8 mouse cellular contexts compared by ENCODE assay signal in genomic region chr7:130865613-130866591, GRCm38 (mm10). TPM values are rescaled to one million over a fixed set of nuclear protein-coding genes. Genes with fewer than 3 reads are reported as not detected.
A peak's percentile ranks its signal among the peaks of the same experiment; 100 is the strongest.
DNase-seq lines count a peak whose midpoint lies in the region; ATAC-seq and TF ChIP-seq lines count a peak whose summit lies in the region.

Gene Plekha1 (plus strand): TSS chr7:130865756.

- ATAC-seq in hindbrain, postnatal 0 days, result peak; percentile 99

- H3K9ac ChIP-seq in hindbrain, postnatal 0 days (replicated peaks; ENCODE audit: low read length), result peak within 1 kb of the TSS; percentile 92

- peak within 1 kb of the TSS; percentile 77 for H3K4me3 ChIP-seq in hindbrain, postnatal 0 days (ENCODE audit: low read length)

- H3K36me3 ChIP-seq in hindbrain, postnatal 0 days (ENCODE audit: insufficient read depth, low read length), result no peaks in the 10 kb centered on the region

- no peaks in the 10 kb centered on the region for H3K27me3 ChIP-seq in hindbrain, postnatal 0 days (ENCODE audit: insufficient read depth, low read length)

- under 1% methylated on average over 108 of the region's 114 CpGs for WGBS in hindbrain, postnatal 0 days

- H3K27ac ChIP-seq in hindbrain, postnatal 0 days, result peak within 1 kb of the TSS; percentile 88

- peak within 1 kb of the TSS; percentile 70 for H3K4me2 ChIP-seq in hindbrain, postnatal 0 days (ENCODE audit: low read depth, low read length)

- no peak for TF ChIP-seq CTCF in hindbrain, postnatal 0 days (IDR thresholded peaks at IDR 0.05; ENCODE audit: low read depth)

- no peaks in the 10 kb centered on the region for H3K9me3 ChIP-seq in hindbrain, postnatal 0 days (ENCODE audit: low read length)

- peaks cover 6% of the 10 kb centered on the region for H3K4me1 ChIP-seq in hindbrain, postnatal 0 days (ENCODE audit: insufficient read depth, low read length)

- DNase-seq in ZHBTc4 (ENCODE audit: low read depth, low spot score), result peak; percentile 100
- DNase-seq in cerebellum, postnatal 4 days (ENCODE audit: low spot score in 2 of 2), result peak; percentile 90 to 96
- DNase-seq in gastrocnemius, adult 8-10 months (ENCODE audit: low spot score in 2 of 2), result peak; percentile 96 to 97
- DNase-seq in hindbrain, postnatal 0 days (ENCODE audit: low spot score), result peak; percentile 99
- peak; percentile 97 to 100 for DNase-seq in left cerebral cortex, adult 18-20 months (ENCODE audit: low spot score in 2 of 2)
- peak; percentile 98 to 99 for DNase-seq in lung, postnatal 4 days
- DNase-seq in retina, postnatal 1 day, result peak; percentile 99
- DNase-seq in thymus, postnatal 4 days, result peak; percentile 94

RNA-seq across cellular contexts. Expression of gene Plekha1, which starts in this region (rescaled TPM):
- 10 to 100 TPM; 25.3 to 34.4 (median 28.3) TPM for total RNA-seq in gastrocnemius, adult 8-10 months (2022)
- 72.6 and 79.8 TPM in 2 replicates for total RNA-seq in hindbrain, postnatal 0 days (2014; rRNA removed)
- 44.2 and 50.0 TPM in 2 replicates for polyA plus RNA-seq in hindbrain, postnatal 0 days (2015; fragmentation: Nextera tagmentation; extraction: Ambion mirVana)
- 10 to 100 TPM; 85.4 to 92.8 TPM for total RNA-seq in left cerebral cortex, adult 18-20 months (2021)

Comparison
In these comparisons a context has a peak if more than half of its experiments do, and no peak if none do; other contexts are left out.
1. Peak in every context shown above with its lines: DNase-seq, ATAC-seq, H3K4me3 ChIP-seq and H3K27ac ChIP-seq.